Mouse (Mus musculus) limb, embryonic 11.5 days (tissue): Measurements from ENCODE around the gene Lamc1. TPM values are rescaled to one million over a fixed set of nuclear protein-coding genes. Genes with fewer than 3 reads are reported as not detected.
"Not testable (repeated sequence)": the region's sequence is repeated elsewhere in the genome, so short reads cannot be mapped to it uniquely, and the experiment has no call there.

Experiments
- ATAC-seq: fragments of 200-750 bp; cut with Nextera tagmentation; 2 replicates; pipeline ENCODE4 v1.8.0; 2017; ENCODE audit warnings: low read depth; ENCODE audit not compliant: insufficient number of reproducible peaks, low FRiP score, low TSS enrichment
- DNase-seq: peaks from one replicate; pipeline ENCODE4 v3.0.0-alpha.2; 2015; ENCODE audit warnings: low spot score
- H3K27ac ChIP-seq: fragments of 300-500 bp; sonication (generic); replicated peaks from 2 replicates; pipeline ENCODE4 v1.5.1; 2014; ENCODE audit warnings: low read depth, mild to moderate bottlenecking, low read length
- H3K27me3 ChIP-seq: fragments of 300-500 bp; sonication (generic); 2 replicates; pipeline ENCODE4 v1.6.1; 2014; ENCODE audit warnings: mild to moderate bottlenecking, low read length, mixed read lengths; ENCODE audit not compliant: control insufficient read depth, insufficient read depth
- H3K36me3 ChIP-seq: fragments of 300-500 bp; sonication (generic); 2 replicates; pipeline ENCODE4 v1.6.1; 2014; ENCODE audit warnings: mild to moderate bottlenecking, low read length, moderate library complexity, mixed read lengths; ENCODE audit not compliant: control insufficient read depth, insufficient read depth
- H3K4me1 ChIP-seq: fragments of 300-500 bp; sonication (generic); 2 replicates; pipeline ENCODE4 v1.6.1; 2014; ENCODE audit warnings: low read length, mixed read lengths; ENCODE audit not compliant: control insufficient read depth, insufficient read depth
- H3K4me2 ChIP-seq: fragments of 300-500 bp; sonication (generic); 2 replicates; pipeline ENCODE4 v1.6.1; 2014; ENCODE audit warnings: low read depth, mild to moderate bottlenecking, moderate library complexity; ENCODE audit not compliant: severe bottlenecking
- H3K4me3 ChIP-seq: fragments of 300-500 bp; sonication (generic); 2 replicates; pipeline ENCODE4 v1.5.1; 2014; ENCODE audit warnings: low read depth, low read length
- H3K9ac ChIP-seq: fragments of 300-500 bp; sonication (generic); 2 replicates; pipeline ENCODE4 v1.6.1; 2014; ENCODE audit warnings: mild to moderate bottlenecking, low read length
- H3K9me3 ChIP-seq: fragments of 300-500 bp; sonication (generic); 2 replicates; pipeline ENCODE4 v1.6.1; 2016; ENCODE audit warnings: low read length; ENCODE audit not compliant: control insufficient read depth
- WGBS: fragments of 180-500 bp; shearing (Covaris S2); extraction: QIAGEN DNeasy Blood & Tissue Kit; methylation state at CpG from one replicate; pipeline ENCODE4 v1.1.7; 2014; 5-methylcytosine and 5-hydroxymethylcytosine counted together
- polyA plus RNA-seq: library from polyadenylated mRNA; unstranded; fragments of >200 nt; fragmentation: Nextera tagmentation; extraction: Ambion mirVana; gene quantifications from 2 replicates; pipeline ENCODE4 v1.2.1, GENCODE M21; 2014

Gene Lamc1
- polyA plus RNA-seq, 1 experiment from 2014 or later, result 29.9 TPM

GRCm38 (mm10) chr1:153305728-153306127 lies 26.9 kb downstream of the Lamc1 start:
- WGBS, result 91% methylated on average over 9 of the region's 9 CpGs
- not testable (repeated sequence) for H3K4me2 ChIP-seq, H3K27ac ChIP-seq, H3K4me3 ChIP-seq, H3K36me3 ChIP-seq, DNase-seq, H3K9ac ChIP-seq, H3K27me3 ChIP-seq, H3K4me1 ChIP-seq, ATAC-seq, H3K9me3 ChIP-seq

GRCm38 (mm10) chr1:153305249-153305648 lies 27.3 kb downstream of the Lamc1 start:
- 94% methylated on average over 22 of the region's 22 CpGs for WGBS
- not testable (repeated sequence) for DNase-seq, H3K27me3 ChIP-seq, ATAC-seq, H3K4me1 ChIP-seq, H3K36me3 ChIP-seq, H3K4me2 ChIP-seq, H3K27ac ChIP-seq, H3K9ac ChIP-seq, H3K9me3 ChIP-seq, H3K4me3 ChIP-seq

GRCm38 (mm10) chr1:153299436-153299835 lies 33.1 kb downstream of the Lamc1 start:
- H3K9ac ChIP-seq, H3K4me3 ChIP-seq, DNase-seq, H3K4me1 ChIP-seq, H3K4me2 ChIP-seq, H3K9me3 ChIP-seq, H3K36me3 ChIP-seq, ATAC-seq, H3K27me3 ChIP-seq, H3K27ac ChIP-seq: not testable (repeated sequence)
- 96% methylated on average over 5 of the region's 5 CpGs for WGBS

GRCm38 (mm10) chr1:153297774-153298363 lies 34.7 kb downstream of the Lamc1 start:
- H3K4me3 ChIP-seq, H3K9ac ChIP-seq, ATAC-seq, H3K4me1 ChIP-seq, H3K36me3 ChIP-seq, H3K9me3 ChIP-seq, H3K27ac ChIP-seq, H3K27me3 ChIP-seq, H3K4me2 ChIP-seq, DNase-seq: not testable (repeated sequence)
- 87% methylated on average over 4 of the region's 4 CpGs for WGBS

- Histone ChIP-seq H3K36me3 (no peaks in the 10 kb centered on the region), H3K4me3 (no peak overlapping the region), H3K9ac (no peak overlapping the region), H3K4me1 (peaks cover 14% of the 10 kb centered on the region), H3K27me3 (no peaks in the 10 kb centered on the region), H3K4me2 (no peak overlapping the region), H3K27ac (no peak overlapping the region), H3K9me3 (no peaks in the 10 kb centered on the region)
- WGBS, result 86% methylated on average over 6 of the region's 6 CpGs
- DNase-seq, result no peak
- ATAC-seq, result no peak
Measured at GRCm38 (mm10) chr1:153296035-153296434, 36.6 kb downstream of the Lamc1 start.

GRCm38 (mm10) chr1:153292892-153293291 lies 39.7 kb downstream of the Lamc1 start:
- H3K9me3 ChIP-seq, result no peaks in the 10 kb centered on the region
- ATAC-seq, result no peak
- no peaks in the 10 kb centered on the region for H3K27me3 ChIP-seq
- no peak overlapping the region for H3K27ac ChIP-seq
- peaks cover 14% of the 10 kb centered on the region for H3K4me1 ChIP-seq
- H3K36me3 ChIP-seq, result no peaks in the 10 kb centered on the region
- DNase-seq, result no peak
- 47% methylated on average over 5 of the region's 5 CpGs for WGBS
- H3K4me3 ChIP-seq, result no peak overlapping the region
- H3K4me2 ChIP-seq, result no peak overlapping the region
- no peak overlapping the region for H3K9ac ChIP-seq

GRCm38 (mm10) chr1:153292202-153292601 lies 40.4 kb downstream of the Lamc1 start:
- H3K9ac ChIP-seq, result no peak overlapping the region
- no peaks in the 10 kb centered on the region for H3K36me3 ChIP-seq
- H3K4me2 ChIP-seq, result no peak overlapping the region
- no peak overlapping the region for H3K4me3 ChIP-seq
- no peak overlapping the region for H3K27ac ChIP-seq
- 61% methylated on average over 6 of the region's 6 CpGs for WGBS
- H3K9me3 ChIP-seq, result no peaks in the 10 kb centered on the region
- DNase-seq, result no peak
- ATAC-seq, result no peak
- peaks cover 14% of the 10 kb centered on the region for H3K4me1 ChIP-seq
- H3K27me3 ChIP-seq, result no peaks in the 10 kb centered on the region

GRCm38 (mm10) chr1:153291416-153291815 lies 41.2 kb downstream of the Lamc1 start:
- ATAC-seq, result no peak
- H3K36me3 ChIP-seq, result no peaks in the 10 kb centered on the region
- 21% methylated on average over 4 of the region's 4 CpGs for WGBS
- H3K27ac ChIP-seq, result no peak overlapping the region
- no peaks in the 10 kb centered on the region for H3K9me3 ChIP-seq
- no peak overlapping the region; the same call in 1 of the 2 replicates for H3K4me2 ChIP-seq
- H3K27me3 ChIP-seq, result no peaks in the 10 kb centered on the region
- DNase-seq, result no peak
- no peak overlapping the region for H3K9ac ChIP-seq
- H3K4me3 ChIP-seq, result no peak overlapping the region
- H3K4me1 ChIP-seq, result peaks cover 14% of the 10 kb centered on the region

GRCm38 (mm10) chr1:153288010-153288409 lies 44.6 kb downstream of the Lamc1 start:
- Histone ChIP-seq H3K9me3 (no peaks in the 10 kb centered on the region), H3K36me3 (no peaks in the 10 kb centered on the region), H3K27me3 (no peaks in the 10 kb centered on the region), H3K4me1 (peaks cover 11% of the 10 kb centered on the region), H3K27ac (no peak overlapping the region), H3K9ac (no peak overlapping the region), H3K4me2 (no peak overlapping the region), H3K4me3 (no peak overlapping the region)
- ATAC-seq (no peak), DNase-seq (no peak)
- 76% methylated on average over 4 of the region's 4 CpGs for WGBS
